Mouse (Mus musculus): ENCODE results near the gene Tacc2.

DNA sequence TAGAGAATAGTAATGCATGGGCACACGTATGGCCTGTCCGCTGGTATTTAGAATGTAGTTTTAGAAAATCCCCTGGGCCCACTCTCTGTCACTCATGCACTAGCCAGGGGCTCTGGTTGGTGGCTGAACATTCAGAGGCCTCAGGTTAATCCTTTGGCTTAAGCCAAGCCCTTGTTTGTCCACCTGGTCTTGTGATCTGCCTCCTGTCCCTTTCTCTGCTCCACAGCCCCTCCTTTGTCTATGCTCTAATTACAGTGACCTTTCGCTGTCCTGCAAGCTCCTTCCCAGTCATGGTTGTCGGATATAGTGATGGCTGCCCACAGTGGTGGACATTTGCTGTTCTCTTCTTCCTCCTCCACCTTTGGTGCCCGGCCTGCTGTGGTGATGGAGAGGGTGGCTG lies 85.0 kb downstream of the Tacc2 start:
- no peak for TF ChIP-seq EP300 (IDR thresholded peaks at IDR 0.05)
- no peak for TF ChIP-seq CTCF (IDR thresholded peaks at IDR 0.05)
